Mouse (Mus musculus) testis, adult 2 months (tissue): Measurements from ENCODE around the gene Tcf7l1.

Source experiments
- CTCF ChIP-seq: fragments of 200-500 bp; IDR thresholded peaks from 2 replicates; pipeline ENCODE4 v1.5.1; 2012; ENCODE audit warnings: low read depth, mild to moderate bottlenecking, inconsistent platforms, low read length, moderate library complexity; ENCODE audit not compliant: control insufficient read depth, insufficient read depth, insufficient replicate concordance
- POLR2A ChIP-seq: fragments of 200-500 bp; IDR thresholded peaks from 2 replicates; pipeline ENCODE4 v1.6.1; 2012; ENCODE audit warnings: low read depth, mild to moderate bottlenecking, inconsistent platforms, low read length, moderate library complexity; ENCODE audit not compliant: control insufficient read depth

DNA sequence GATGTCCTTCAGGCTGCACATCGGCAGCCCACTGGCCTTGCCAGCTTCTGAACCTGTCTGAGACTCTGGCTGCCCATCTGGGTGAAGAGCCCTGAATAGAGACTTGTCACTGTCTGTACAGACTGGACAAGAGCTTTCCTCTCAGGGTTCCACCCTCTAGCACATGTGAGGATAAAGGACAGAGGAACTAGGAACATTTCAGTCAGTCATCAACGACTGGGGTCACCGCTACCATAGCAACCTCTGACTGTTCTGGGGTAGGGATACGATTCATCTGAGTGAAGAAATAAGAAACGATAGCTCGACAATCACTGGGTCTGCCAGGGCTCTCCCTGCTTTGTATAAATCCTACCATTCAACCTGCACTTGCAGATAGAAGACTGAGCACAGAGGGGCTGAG is 61.2 kb downstream of the Tcf7l1 start:
- TF ChIP-seq CTCF (no peak), POLR2A (no peak)
